Mouse (Mus musculus) mammary gland, adult 2 months (tissue): Measurements from ENCODE around the gene Ms4a7. TPM values are rescaled to one million over a fixed set of nuclear protein-coding genes. Genes with fewer than 3 reads are reported as not detected.

Experiments used
- polyA plus RNA-seq: library from polyadenylated mRNA; depleted of rRNA; stranded (reverse); fragments of >200 nt; gene quantifications from 2 replicates; pipeline ENCODE4 v1.2.3, GENCODE M21; 2012; ENCODE audit warnings: low replicate concordance; rRNA removed

Ms4a7 gene
- polyA plus RNA-seq: 2.6 and 8.1 TPM in 2 replicates

DNA sequence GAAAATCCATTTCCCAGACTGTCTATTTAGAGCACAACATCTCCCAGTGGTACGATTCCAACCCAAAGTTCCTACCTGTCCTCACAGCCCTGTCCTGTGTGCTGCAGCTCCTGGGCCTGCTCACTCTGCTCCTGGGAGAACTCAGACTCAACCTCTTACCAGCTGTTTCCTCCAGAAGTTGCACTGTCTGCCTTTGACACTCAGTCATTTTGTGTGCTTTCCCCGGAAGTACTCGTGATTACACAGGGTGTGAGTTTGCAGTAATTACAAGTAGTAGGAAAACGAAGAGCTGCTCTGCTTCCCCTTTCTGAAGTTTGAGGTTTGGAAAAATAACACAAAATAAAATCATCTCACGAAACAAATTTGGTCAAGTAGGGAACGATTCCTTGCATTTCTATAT lies at the start of gene Ms4a7:
TSS of gene Ms4a7 (minus strand) at position 215 of the 400 bp plus-strand sequence.

DNA sequence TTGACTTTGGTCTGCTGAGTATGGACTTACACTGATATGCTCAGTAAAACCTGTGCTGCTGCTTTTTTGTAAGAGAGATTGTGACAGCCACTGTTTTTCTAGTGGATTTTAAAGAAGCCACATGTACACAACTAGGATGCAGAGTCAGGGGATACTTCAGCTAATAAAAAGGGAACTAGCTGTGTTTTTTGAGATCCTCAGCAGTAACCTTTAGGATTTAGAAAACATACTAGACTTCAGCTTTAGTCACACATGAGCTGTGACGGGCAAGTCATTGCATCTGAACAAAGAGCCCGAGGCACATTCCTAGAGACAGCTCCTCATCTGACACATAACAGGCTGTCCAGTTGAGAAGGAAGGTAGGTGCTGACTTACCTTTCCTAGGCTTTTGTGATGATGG lies 39.3 kb upstream of the Ms4a7 start, which contains the start of gene Ms4a4a:
TSS of gene Ms4a4a (plus strand) at position 251 of the 400 bp plus-strand sequence.

DNA sequence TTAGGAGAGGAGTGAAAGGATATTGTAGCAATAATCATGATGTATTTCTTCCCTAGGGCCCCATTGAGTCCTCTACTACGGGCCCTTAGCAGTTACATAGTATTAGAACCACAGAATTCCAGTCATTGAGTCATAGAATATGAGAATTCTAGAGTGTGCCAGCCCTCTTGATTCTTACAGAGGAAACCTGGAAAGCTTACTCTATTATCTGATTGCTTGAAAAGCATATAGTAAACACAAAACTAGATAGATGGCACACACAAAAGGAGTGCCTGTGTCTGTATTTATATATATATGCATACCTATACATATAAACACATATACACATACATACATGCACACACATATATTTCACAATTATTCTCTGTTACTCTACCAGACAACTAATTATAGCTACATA lies 21.6 kb downstream of the Ms4a7 start, which contains the start of gene Ms4a14:
TSS of gene Ms4a14 (minus strand) at position 101 of the 400 bp plus-strand sequence.

DNA sequence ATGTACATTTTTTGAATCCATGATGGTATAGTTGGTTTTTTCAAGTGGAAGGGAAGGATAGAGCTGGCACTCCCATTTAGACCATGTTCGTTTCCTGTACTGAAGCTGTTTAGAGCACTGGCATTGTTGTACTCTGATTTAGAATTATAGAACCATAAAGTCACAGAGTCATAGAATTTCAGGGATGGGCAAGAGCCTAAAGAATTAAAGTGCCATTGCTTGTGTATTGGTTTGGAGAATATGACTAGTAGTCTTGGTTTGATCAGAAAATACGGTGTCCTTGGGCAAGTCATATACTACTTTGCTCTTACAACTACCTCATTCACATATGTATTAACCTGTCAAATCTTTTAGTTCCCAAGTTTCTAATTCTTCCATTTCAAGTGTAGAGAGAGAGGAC lies 52.2 kb downstream of the Ms4a7 start, which contains the start of gene Ms4a5:
TSS of gene Ms4a5 (minus strand) at position 101 of the 400 bp plus-strand sequence.

Other genes with a start within 250 kb of the Ms4a7 start
- not detected in 2 replicates for gene 1700017D01Rik, start 205.3 kb downstream of the Ms4a7 start, polyA plus RNA-seq
- not detected in 2 replicates for gene 1700025F22Rik, start 170.8 kb downstream of the Ms4a7 start, polyA plus RNA-seq
- gene Ms4a13, start 139.4 kb downstream of the Ms4a7 start, polyA plus RNA-seq: not detected in 2 replicates
- gene Ms4a12, start 103.7 kb downstream of the Ms4a7 start, polyA plus RNA-seq: not detected in 2 replicates
- 7.6 and 12.1 TPM in 2 replicates for gene Ms4a1, start 69.9 kb downstream of the Ms4a7 start, polyA plus RNA-seq
- gene Ms4a5, start 52.3 kb downstream of the Ms4a7 start, polyA plus RNA-seq: not detected in 2 replicates
- gene Ms4a14, start 21.7 kb downstream of the Ms4a7 start, polyA plus RNA-seq: 0.35 and 1.4 TPM in 2 replicates
- gene Ms4a4a, start 39.4 kb upstream of the Ms4a7 start, polyA plus RNA-seq: 0.97 and 2.4 TPM in 2 replicates
- 4.0 and 6.8 TPM in 2 replicates for gene Ms4a4c, start 68.6 kb upstream of the Ms4a7 start, polyA plus RNA-seq
- gene Ms4a4b, start 107.4 kb upstream of the Ms4a7 start, polyA plus RNA-seq: 46.1 and 93.0 TPM in 2 replicates
- 6.0 and 14.4 TPM in 2 replicates for gene Ms4a6c, start 133.2 kb upstream of the Ms4a7 start, polyA plus RNA-seq
- 13.1 and 23.7 TPM in 2 replicates for gene Gm8369, start 149.8 kb upstream of the Ms4a7 start, polyA plus RNA-seq
- gene Ms4a6b, start 180.4 kb upstream of the Ms4a7 start, polyA plus RNA-seq: 22.9 and 41.2 TPM in 2 replicates
- 23.9 and 37.1 TPM in 2 replicates for gene Ms4a4d, start 200.7 kb upstream of the Ms4a7 start, polyA plus RNA-seq